Mouse (Mus musculus): ENCODE measurements around the gene Gm17660. TPM values are rescaled to one million over a fixed set of nuclear protein-coding genes. Genes with fewer than 3 reads are reported as not detected.

The Gm17660 gene
- not detected in 2 replicates for polyA plus RNA-seq (2015; fragmentation: Nextera tagmentation; extraction: Ambion mirVana)

GRCm38 (mm10) chr5:104077508-104077907, at the start of gene Gm17660:
Gm17660 (minus strand) TSS chr5:104077608.
- Histone ChIP-seq H3K36me3 (ENCODE audit: control insufficient read depth, insufficient read depth) (no peaks in the 10 kb centered on the region), H3K9ac (ENCODE audit: low read depth, low read length) (no peak within 1 kb of the TSS), H3K27me3 (ENCODE audit: control insufficient read depth, insufficient read depth, low read depth, low read length) (peaks cover 8% of the 10 kb centered on the region), H3K27ac (ENCODE audit: low read length) (no peak within 1 kb of the TSS), H3K4me3 (ENCODE audit: low read depth, low read length) (no peak within 1 kb of the TSS), H3K4me1 (ENCODE audit: control insufficient read depth, low read depth, low read length) (no peaks in the 10 kb centered on the region), H3K4me2 (ENCODE audit: low read depth, low read length) (no peak within 1 kb of the TSS), H3K9me3 (replicated peaks; ENCODE audit: control insufficient read depth, low read length) (no peaks in the 10 kb centered on the region)
- WGBS (ENCODE audit: insufficient replicate concordance), result 71% methylated on average over 7 of the region's 7 CpGs
- no peak for ATAC-seq (ENCODE audit: low read depth)

DNA sequence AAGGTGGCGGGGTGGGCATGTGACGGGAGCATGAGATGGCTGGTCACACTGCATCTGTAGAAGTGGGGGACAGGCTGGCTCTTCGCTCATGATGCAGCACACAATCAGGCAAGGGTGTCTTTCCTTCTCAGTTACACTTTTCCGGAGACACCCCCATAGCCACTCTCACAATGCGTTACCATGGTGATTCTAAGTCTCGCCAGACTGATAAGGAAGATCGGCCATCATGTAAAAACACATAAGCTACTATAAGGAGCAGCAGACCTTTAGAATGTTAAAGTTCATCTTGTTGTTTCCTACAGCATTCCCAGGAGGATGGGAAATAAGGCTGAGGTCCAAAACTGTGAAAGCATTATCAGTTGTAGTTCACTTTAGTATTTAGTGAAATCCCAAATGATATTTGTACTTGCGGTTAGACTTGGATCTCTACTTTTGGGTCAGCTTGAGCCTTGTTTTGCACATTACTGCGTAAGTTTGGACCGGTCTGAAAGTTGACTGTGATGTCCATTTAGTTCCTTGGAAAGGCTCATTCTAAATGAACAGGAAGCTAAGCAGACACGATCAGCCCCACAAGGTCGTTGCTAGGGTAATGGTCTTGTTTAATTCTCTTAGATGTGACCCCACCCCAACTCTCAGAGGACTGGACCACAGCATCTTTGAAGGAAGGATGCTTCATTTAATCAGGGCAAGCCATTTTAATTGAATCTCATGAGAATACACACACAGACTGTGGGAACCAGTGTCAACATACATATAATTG, 49.3 kb upstream of the Gm17660 start:
- Histone ChIP-seq H3K36me3 (ENCODE audit: control insufficient read depth, insufficient read depth) (no peaks in the 10 kb centered on the region), H3K4me1 (ENCODE audit: control insufficient read depth, low read depth, low read length) (no peaks in the 10 kb centered on the region), H3K27me3 (ENCODE audit: control insufficient read depth, insufficient read depth, low read depth, low read length) (no peaks in the 10 kb centered on the region), H3K4me2 (ENCODE audit: low read depth, low read length) (no peak overlapping the region), H3K9me3 (replicated peaks; ENCODE audit: control insufficient read depth, low read length) (no peaks in the 10 kb centered on the region), H3K4me3 (ENCODE audit: low read depth, low read length) (no peak overlapping the region), H3K9ac (ENCODE audit: low read depth, low read length) (no peak overlapping the region), H3K27ac (ENCODE audit: low read length) (no peak overlapping the region)
- WGBS (ENCODE audit: insufficient replicate concordance), result 69% methylated on average over 12 of the region's 12 CpGs
- ATAC-seq (ENCODE audit: low read depth), result no peak

GRCm38 (mm10) chr5:104124016-104124658, 46.7 kb upstream of the Gm17660 start:
- Histone ChIP-seq H3K4me3 (ENCODE audit: low read depth, low read length) (no peak overlapping the region), H3K9me3 (replicated peaks; ENCODE audit: control insufficient read depth, low read length) (no peaks in the 10 kb centered on the region), H3K27me3 (ENCODE audit: control insufficient read depth, insufficient read depth, low read depth, low read length) (no peaks in the 10 kb centered on the region), H3K4me1 (ENCODE audit: control insufficient read depth, low read depth, low read length) (no peaks in the 10 kb centered on the region), H3K27ac (ENCODE audit: low read length) (no peak overlapping the region), H3K36me3 (ENCODE audit: control insufficient read depth, insufficient read depth) (no peaks in the 10 kb centered on the region), H3K4me2 (ENCODE audit: low read depth, low read length) (no peak overlapping the region), H3K9ac (ENCODE audit: low read depth, low read length) (no peak overlapping the region)
- WGBS (ENCODE audit: insufficient replicate concordance), result 58% methylated on average over 6 of the region's 6 CpGs
- no peak for ATAC-seq (ENCODE audit: low read depth)

DNA sequence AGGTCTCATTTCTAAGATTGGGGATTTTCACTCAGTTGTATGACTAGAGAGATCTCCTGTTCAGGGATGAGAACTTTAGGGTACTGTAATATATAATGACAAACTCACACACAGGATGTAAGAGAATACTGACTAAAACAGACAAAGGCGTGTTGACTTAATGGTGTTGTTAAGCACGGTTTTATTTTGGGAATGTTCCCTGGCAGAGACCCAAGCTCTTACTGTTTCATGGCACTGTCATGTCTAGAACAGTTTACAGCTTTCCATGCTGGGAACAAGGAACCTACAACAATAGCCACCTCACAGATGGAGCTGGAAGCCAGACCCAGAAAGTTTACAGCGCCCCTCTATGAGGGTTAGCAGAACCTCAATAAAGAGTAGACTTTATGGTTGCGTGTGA, 38.5 kb upstream of the Gm17660 start:
- no peak for ATAC-seq (ENCODE audit: low read depth)
- no peaks in the 10 kb centered on the region for H3K9me3 ChIP-seq (replicated peaks; ENCODE audit: control insufficient read depth, low read length)
- H3K36me3 ChIP-seq (ENCODE audit: control insufficient read depth, insufficient read depth), result no peaks in the 10 kb centered on the region
- no peaks in the 10 kb centered on the region for H3K27me3 ChIP-seq (ENCODE audit: control insufficient read depth, insufficient read depth, low read depth, low read length)
- no peak overlapping the region for H3K4me3 ChIP-seq (ENCODE audit: low read depth, low read length)
- no peak overlapping the region for H3K4me2 ChIP-seq (ENCODE audit: low read depth, low read length)
- 64% methylated on average over 4 of the region's 4 CpGs for WGBS (ENCODE audit: insufficient replicate concordance)
- no peaks in the 10 kb centered on the region for H3K4me1 ChIP-seq (ENCODE audit: control insufficient read depth, low read depth, low read length)
- no peak overlapping the region for H3K27ac ChIP-seq (ENCODE audit: low read length)
- H3K9ac ChIP-seq (ENCODE audit: low read depth, low read length), result no peak overlapping the region

- ATAC-seq (ENCODE audit: low read depth), result peak; percentile 58; the same call in 1 of the 2 replicates
- H3K27ac ChIP-seq (ENCODE audit: low read length), result no peak overlapping the region
These were observed 37.7 kb upstream of the Gm17660 start for GRCm38 (mm10) chr5:104115118-104115517.

DNA sequence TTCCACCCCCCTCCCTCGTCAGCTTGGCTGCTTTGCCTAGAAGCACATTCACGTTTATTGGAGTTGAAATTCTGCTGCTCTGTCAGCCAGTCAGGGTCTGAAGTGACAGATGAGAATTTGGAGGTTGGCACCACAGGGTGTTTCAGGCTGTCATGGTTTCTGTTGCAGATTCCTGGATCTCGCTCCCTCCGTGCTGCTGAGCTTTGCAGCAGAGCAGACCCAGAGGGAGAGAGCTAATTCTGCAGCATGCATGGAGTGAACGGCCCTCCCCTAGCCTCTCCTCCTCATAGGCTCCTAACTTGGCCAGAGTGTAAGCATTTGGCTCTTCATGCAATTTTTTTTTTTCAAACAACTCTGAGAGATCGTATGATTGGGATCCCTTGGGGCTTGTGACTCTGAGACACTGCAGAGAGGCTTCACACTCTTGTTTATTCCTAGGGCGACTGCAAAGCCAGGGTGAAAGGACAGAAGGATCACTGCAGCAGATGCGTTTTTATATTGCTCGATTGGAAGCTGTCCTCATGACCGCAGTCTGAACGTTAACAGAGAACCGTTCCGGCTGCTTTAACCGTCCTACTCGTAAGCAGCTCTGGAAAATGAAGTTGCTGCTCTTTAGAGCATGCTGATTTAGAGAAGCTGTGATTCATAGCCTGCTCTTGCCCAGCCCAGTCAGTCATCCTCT, 36.2 kb upstream of the Gm17660 start, which contains the start of gene Sparcl1:
TSS of gene Sparcl1 (minus strand) at position 243 of the 682 bp plus-strand sequence.
- Histone ChIP-seq H3K27ac (ENCODE audit: low read length) (no peak within 1 kb of the TSS), H3K9ac (ENCODE audit: low read depth, low read length) (no peak within 1 kb of the TSS), H3K27me3 (ENCODE audit: control insufficient read depth, insufficient read depth, low read depth, low read length) (no peaks in the 10 kb centered on the region), H3K4me3 (ENCODE audit: low read depth, low read length) (no peak within 1 kb of the TSS), H3K36me3 (ENCODE audit: control insufficient read depth, insufficient read depth) (no peaks in the 10 kb centered on the region), H3K9me3 (replicated peaks; ENCODE audit: control insufficient read depth, low read length) (no peaks in the 10 kb centered on the region), H3K4me2 (ENCODE audit: low read depth, low read length) (no peak within 1 kb of the TSS), H3K4me1 (ENCODE audit: control insufficient read depth, low read depth, low read length) (no peaks in the 10 kb centered on the region)
- 47% methylated on average over 15 of the region's 15 CpGs for WGBS (ENCODE audit: insufficient replicate concordance)
- no peak for ATAC-seq (ENCODE audit: low read depth)

More at GRCm38 (mm10) chr5:104115118-104115517, 37.7 kb upstream of the Gm17660 start:
- Histone ChIP-seq H3K36me3 (ENCODE audit: control insufficient read depth, insufficient read depth) (no peaks in the 10 kb centered on the region), H3K4me2 (ENCODE audit: low read depth, low read length) (no peak overlapping the region), H3K27me3 (ENCODE audit: control insufficient read depth, insufficient read depth, low read depth, low read length) (no peaks in the 10 kb centered on the region), H3K4me3 (ENCODE audit: low read depth, low read length) (no peak overlapping the region), H3K9me3 (replicated peaks; ENCODE audit: control insufficient read depth, low read length) (no peaks in the 10 kb centered on the region), H3K4me1 (ENCODE audit: control insufficient read depth, low read depth, low read length) (no peaks in the 10 kb centered on the region), H3K9ac (ENCODE audit: low read depth, low read length) (no peak overlapping the region)
- WGBS (ENCODE audit: insufficient replicate concordance), result 38% methylated on average over 14 of the region's 14 CpGs

GRCm38 (mm10) chr5:104112511-104112910, 35.1 kb upstream of the Gm17660 start:
- H3K4me1 ChIP-seq (ENCODE audit: control insufficient read depth, low read depth, low read length), result no peaks in the 10 kb centered on the region
- no peaks in the 10 kb centered on the region for H3K27me3 ChIP-seq (ENCODE audit: control insufficient read depth, insufficient read depth, low read depth, low read length)
- WGBS (ENCODE audit: insufficient replicate concordance), result 9% methylated on average over 5 of the region's 5 CpGs
- H3K9me3 ChIP-seq (replicated peaks; ENCODE audit: control insufficient read depth, low read length), result no peaks in the 10 kb centered on the region
- ATAC-seq (ENCODE audit: low read depth), result no peak
- H3K4me2 ChIP-seq (ENCODE audit: low read depth, low read length), result no peak overlapping the region
- no peak overlapping the region for H3K27ac ChIP-seq (ENCODE audit: low read length)
- H3K4me3 ChIP-seq (ENCODE audit: low read depth, low read length), result no peak overlapping the region
- no peak overlapping the region for H3K9ac ChIP-seq (ENCODE audit: low read depth, low read length)
- H3K36me3 ChIP-seq (ENCODE audit: control insufficient read depth, insufficient read depth), result no peaks in the 10 kb centered on the region

DNA sequence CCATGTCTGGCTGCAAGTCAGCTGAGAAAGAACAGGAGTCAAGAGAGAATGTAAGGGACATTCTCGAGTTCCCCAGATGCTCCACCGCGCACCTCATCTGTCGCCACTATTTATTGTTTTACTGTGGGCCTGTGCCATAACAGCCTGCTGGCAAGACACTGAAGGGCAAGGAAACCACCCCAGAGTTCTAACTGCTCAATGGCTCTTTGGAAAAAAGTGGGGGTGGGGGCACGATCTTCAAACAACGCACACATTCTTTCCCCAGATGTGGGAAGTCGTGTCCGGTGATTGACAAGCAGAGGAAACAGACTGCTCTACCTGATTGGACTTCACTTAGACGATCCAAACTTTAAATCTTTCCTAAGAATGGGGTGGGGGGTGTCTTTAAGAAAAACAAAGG, 34.6 kb upstream of the Gm17660 start:
- Histone ChIP-seq H3K27me3 (ENCODE audit: control insufficient read depth, insufficient read depth, low read depth, low read length) (no peaks in the 10 kb centered on the region), H3K27ac (ENCODE audit: low read length) (no peak overlapping the region), H3K4me2 (ENCODE audit: low read depth, low read length) (no peak overlapping the region), H3K4me1 (ENCODE audit: control insufficient read depth, low read depth, low read length) (no peaks in the 10 kb centered on the region), H3K9me3 (replicated peaks; ENCODE audit: control insufficient read depth, low read length) (no peaks in the 10 kb centered on the region), H3K4me3 (ENCODE audit: low read depth, low read length) (no peak overlapping the region), H3K36me3 (ENCODE audit: control insufficient read depth, insufficient read depth) (no peaks in the 10 kb centered on the region), H3K9ac (ENCODE audit: low read depth, low read length) (no peak overlapping the region)
- WGBS (ENCODE audit: insufficient replicate concordance), result 9% methylated on average over 9 of the region's 9 CpGs
- ATAC-seq (ENCODE audit: low read depth), result no peak

Measured in liver, embryonic 16.5 days (tissue).